Mouse (Mus musculus) adrenal gland, postnatal 14 days (tissue): ENCODE data around the gene Eef2k. TPM values are rescaled to one million over a fixed set of nuclear protein-coding genes. Genes with fewer than 3 reads are reported as not detected.
A peak's percentile ranks its signal among the peaks of the same experiment; 100 is the strongest.
"Not testable (repeated sequence)": the region's sequence is repeated elsewhere in the genome, so short reads cannot be mapped to it uniquely, and the experiment has no call there.

Experiments used
- DNase-seq: peaks from one replicate; pipeline ENCODE4 v3.0.0; 2021; ENCODE audit warnings: mixed read lengths
- total RNA-seq: library from RNA; stranded (reverse); gene quantifications from 2 replicates; pipeline ENCODE4 v1.2.3, GENCODE M21; 2021

The Eef2k gene
- total RNA-seq, 1 experiment from 2014 or later, result 22.4 TPM

DNA sequence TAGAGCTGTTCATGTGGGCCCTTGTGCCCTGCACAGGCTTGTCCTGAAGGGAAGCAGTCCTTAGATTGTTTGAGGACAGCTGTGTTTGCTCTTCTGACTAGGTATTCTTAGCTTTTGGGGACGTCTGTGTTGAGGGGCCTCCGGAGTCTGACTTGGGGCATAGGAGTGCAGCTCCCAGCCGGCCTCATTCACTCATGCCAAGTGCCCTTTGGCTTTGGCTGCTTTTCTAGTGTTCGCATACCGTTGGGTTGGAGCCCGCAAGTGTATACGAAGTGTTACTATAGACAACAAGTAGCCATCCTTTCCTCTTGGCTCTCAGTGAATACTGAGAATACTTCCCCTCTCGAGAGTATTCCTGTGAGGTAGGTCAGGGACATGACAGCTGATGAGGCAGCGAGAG lies 95.6 kb downstream of the Eef2k start:
- no peak for DNase-seq

- peak; percentile 23 for DNase-seq
These were observed 97.7 kb downstream of the Eef2k start for GRCm38 (mm10) chr7:120940343-120940742.

DNA sequence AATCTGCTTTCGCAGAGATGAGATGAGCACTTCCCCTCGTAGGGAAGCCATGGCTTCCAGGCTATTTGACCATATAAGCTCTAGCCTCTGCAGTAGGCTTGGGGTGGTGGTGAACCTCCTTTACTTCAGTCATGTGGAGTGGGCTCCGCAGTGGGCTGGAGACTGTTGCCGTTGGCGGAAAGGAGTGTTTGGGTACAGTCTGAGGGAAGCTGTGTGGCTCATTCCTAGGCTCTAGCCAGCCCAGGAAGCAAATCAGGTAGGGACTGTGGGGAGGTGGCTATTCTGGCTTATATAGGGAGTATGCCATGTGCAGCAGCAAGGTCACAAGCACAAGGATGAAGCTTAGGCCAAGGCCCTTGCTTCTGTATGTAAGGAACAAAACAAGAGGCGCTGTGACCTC lies 98.6 kb downstream of the Eef2k start:
- DNase-seq, result no peak

GRCm38 (mm10) chr7:120942506-120942905 lies 99.9 kb downstream of the Eef2k start:
- no peak for DNase-seq

DNA sequence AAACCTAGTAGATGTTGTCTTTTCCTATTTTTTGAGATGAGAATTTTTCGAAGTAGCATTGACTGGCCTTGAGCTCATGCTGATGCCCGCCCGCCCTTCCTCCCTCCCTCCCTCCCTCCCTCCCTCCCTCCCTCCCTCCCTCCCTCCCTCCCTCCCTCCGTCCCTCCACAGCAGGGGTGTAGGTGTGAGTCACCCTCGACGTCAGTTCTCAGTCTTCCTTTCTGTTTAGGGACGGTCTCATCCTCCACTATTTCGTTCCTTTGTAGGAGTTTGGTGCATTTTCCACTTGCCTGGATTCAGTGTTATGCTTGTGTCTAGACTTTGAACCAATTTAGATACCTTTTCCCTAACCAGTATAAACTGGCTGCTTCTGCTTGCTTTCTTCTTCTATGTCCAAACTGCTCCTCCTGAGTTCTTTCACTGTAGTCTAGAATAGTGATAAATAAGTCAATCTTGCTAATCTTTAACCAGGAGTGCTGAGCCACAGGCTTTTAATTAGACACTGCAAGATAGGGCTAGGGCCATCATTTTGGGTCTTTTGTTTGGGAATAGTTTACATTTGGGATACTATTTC lies 101.4 kb downstream of the Eef2k start:
- DNase-seq, result peak; percentile 56

DNA sequence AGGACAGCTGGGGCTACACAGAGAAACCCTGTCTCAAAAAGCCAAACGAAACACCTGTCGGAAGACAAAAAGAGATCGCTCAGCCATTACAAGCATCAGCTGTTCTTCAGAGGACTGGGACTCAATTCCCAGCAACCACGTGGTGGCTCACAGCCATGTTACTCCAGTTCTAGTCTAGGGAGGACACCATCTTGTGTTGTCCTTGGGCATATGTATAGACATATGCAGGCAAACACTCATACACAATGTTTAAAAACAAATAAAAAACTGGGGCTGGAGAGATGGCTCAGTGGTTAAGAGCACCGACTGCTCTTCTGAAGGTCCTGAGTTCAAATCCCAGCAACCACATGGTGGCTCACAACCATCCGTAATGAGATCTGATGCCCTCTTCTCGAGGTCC lies 111.0 kb downstream of the Eef2k start:
- not testable (repeated sequence) for DNase-seq

Other genes starting within 250 kb of the Eef2k start
- gene Uqcrc2, start 207.7 kb upstream of the Eef2k start, total RNA-seq, result 610 and 618 TPM in 2 replicates
- gene Pdzd9, start 172.5 kb upstream of the Eef2k start, total RNA-seq, result not detected in 2 replicates
- 35.8 and 44.3 TPM in 2 replicates for gene Mosmo, start 165.2 kb upstream of the Eef2k start, total RNA-seq
- 3.3 and 6.9 TPM in 2 replicates for gene Vwa3a, start 103.5 kb upstream of the Eef2k start, total RNA-seq
- 0.60 and 0.70 TPM in 2 replicates for gene Gm5737, start 30.5 kb upstream of the Eef2k start, total RNA-seq
- gene Polr3e, start 74.9 kb downstream of the Eef2k start, total RNA-seq, result 23.3 and 27.2 TPM in 2 replicates
- 14.2 and 16.3 TPM in 2 replicates for gene Cdr2, start 139.5 kb downstream of the Eef2k start, total RNA-seq
- gene Mfsd13b, start 139.7 kb downstream of the Eef2k start, total RNA-seq, result not detected in 2 replicates
- gene Mettl9, start 191.6 kb downstream of the Eef2k start, total RNA-seq, result 104 TPM in 2 replicates
- 1.2 and 2.3 TPM in 2 replicates for gene Igsf6, start 231.7 kb downstream of the Eef2k start, total RNA-seq
- 0.41 and 0.52 TPM in 2 replicates for gene Otoa, start 238.8 kb downstream of the Eef2k start, total RNA-seq